Comparison of ENCODE assay signal across 8 mouse cellular contexts in genomic region chr9:116384176-116385076, GRCm38 (mm10).
A peak's percentile ranks its signal among the peaks of the same experiment; 100 is the strongest.
DNase-seq lines count a peak whose midpoint lies in the region; ATAC-seq and TF ChIP-seq lines count a peak whose summit lies in the region.

No protein-coding gene starts in this region.

- peak; percentile 87 for ATAC-seq in embryonic facial prominence, embryonic 15.5 days (ENCODE audit: insufficient number of reproducible peaks, low FRiP score, low TSS enrichment, low read depth)
- 0 out of 2 replicates have a peak, but pooled peaks have one; percentile 26 for ATAC-seq in heart, embryonic 11.5 days (replicated peaks; ENCODE audit: insufficient number of reproducible peaks, low FRiP score, low TSS enrichment)
- ATAC-seq in kidney, embryonic 14.5 days (ENCODE audit: low FRiP score, low TSS enrichment), result peak; percentile 67
- peak; percentile 81 for ATAC-seq in limb, embryonic 14.5 days (ENCODE audit: low FRiP score, low read depth)

- H3K9ac ChIP-seq in embryonic facial prominence, embryonic 15.5 days, result no peak overlapping the region
- H3K9ac ChIP-seq in heart, embryonic 11.5 days (ENCODE audit: low read depth, low read length), result 0 out of 2 replicates have a peak overlapping the region, but pooled peaks have one; percentile 6
- peak overlapping the region; percentile 32 for H3K9ac ChIP-seq in kidney, embryonic 14.5 days (ENCODE audit: low read depth, low read length)
- peak overlapping the region; percentile 49 for H3K9ac ChIP-seq in limb, embryonic 14.5 days (ENCODE audit: low read depth, low read length, severe bottlenecking)

- peak overlapping the region; percentile 22 for H3K4me3 ChIP-seq in embryonic facial prominence, embryonic 15.5 days (replicated peaks)
- H3K4me3 ChIP-seq in heart, embryonic 11.5 days (ENCODE audit: low read depth, low read length), result no peak overlapping the region
- peak overlapping the region; percentile 19; the same call in 1 of the 2 replicates for H3K4me3 ChIP-seq in kidney, embryonic 14.5 days (ENCODE audit: low read length)
- peak overlapping the region; percentile 22 for H3K4me3 ChIP-seq in limb, embryonic 14.5 days (replicated peaks; ENCODE audit: low read length)

- peak overlapping the region; percentile 92 for H3K27ac ChIP-seq in embryonic facial prominence, embryonic 15.5 days (replicated peaks)
- H3K27ac ChIP-seq in heart, embryonic 11.5 days (ENCODE audit: low read depth, low read length), result 0 out of 2 replicates have a peak overlapping the region, but pooled peaks have one; percentile 22
- H3K27ac ChIP-seq in kidney, embryonic 14.5 days (ENCODE audit: low read depth, low read length), result peak overlapping the region; percentile 81
- peak overlapping the region; percentile 98 for H3K27ac ChIP-seq in limb, embryonic 14.5 days (replicated peaks; ENCODE audit: low read depth, low read length)

- no peaks in the 10 kb centered on the region for H3K9me3 ChIP-seq in embryonic facial prominence, embryonic 15.5 days (replicated peaks)
- H3K9me3 ChIP-seq in heart, embryonic 11.5 days (replicated peaks; ENCODE audit: control insufficient read depth, low read length), result no peaks in the 10 kb centered on the region
- no peaks in the 10 kb centered on the region for H3K9me3 ChIP-seq in kidney, embryonic 14.5 days (ENCODE audit: control insufficient read depth, low read length)
- no peaks in the 10 kb centered on the region for H3K9me3 ChIP-seq in limb, embryonic 14.5 days (ENCODE audit: control insufficient read depth, low read length)

- TF ChIP-seq POLR2A in limb, embryonic 14.5 days (IDR thresholded peaks at IDR 0.05; ENCODE audit: borderline replicate concordance, extremely low read depth, insufficient read depth, insufficient read length), result no peak

- WGBS in embryonic facial prominence, embryonic 15.5 days, result 31% methylated on average over 21 of the region's 21 CpGs
- 58% methylated on average over 21 of the region's 21 CpGs for WGBS in heart, embryonic 11.5 days (ENCODE audit: insufficient replicate concordance)
- WGBS in kidney, embryonic 14.5 days, result 47% methylated on average over 21 of the region's 21 CpGs
- 17% methylated on average over 21 of the region's 21 CpGs for WGBS in limb, embryonic 14.5 days

- H3K27me3 ChIP-seq in embryonic facial prominence, embryonic 15.5 days, result no peaks in the 10 kb centered on the region
- H3K27me3 ChIP-seq in heart, embryonic 11.5 days (ENCODE audit: control insufficient read depth, insufficient read depth, low read length), result no peaks in the 10 kb centered on the region
- H3K27me3 ChIP-seq in kidney, embryonic 14.5 days (ENCODE audit: control insufficient read depth, insufficient read depth, low read length), result no peaks in the 10 kb centered on the region
- no peaks in the 10 kb centered on the region for H3K27me3 ChIP-seq in limb, embryonic 14.5 days (ENCODE audit: control insufficient read depth, insufficient read depth, low read length)

- peaks cover 22% of the 10 kb centered on the region for H3K4me1 ChIP-seq in embryonic facial prominence, embryonic 15.5 days
- peaks cover 9% of the 10 kb centered on the region for H3K4me1 ChIP-seq in heart, embryonic 11.5 days (ENCODE audit: control insufficient read depth, insufficient read depth, low read length)
- H3K4me1 ChIP-seq in kidney, embryonic 14.5 days (ENCODE audit: control insufficient read depth, insufficient read depth, low read length), result peaks cover 18% of the 10 kb centered on the region; the same call in 1 of the 2 replicates
- peaks cover 34% of the 10 kb centered on the region for H3K4me1 ChIP-seq in limb, embryonic 14.5 days (ENCODE audit: control insufficient read depth, insufficient read depth, low read length)

- H3K36me3 ChIP-seq in embryonic facial prominence, embryonic 15.5 days, result no peaks in the 10 kb centered on the region
- no peaks in the 10 kb centered on the region for H3K36me3 ChIP-seq in heart, embryonic 11.5 days (ENCODE audit: control insufficient read depth, insufficient read depth, low read length)
- H3K36me3 ChIP-seq in kidney, embryonic 14.5 days (ENCODE audit: control insufficient read depth, insufficient read depth, low read length), result no peaks in the 10 kb centered on the region
- H3K36me3 ChIP-seq in limb, embryonic 14.5 days (ENCODE audit: control insufficient read depth, insufficient read depth, low read length), result no peaks in the 10 kb centered on the region

- peak overlapping the region; percentile 50 for H3K4me2 ChIP-seq in embryonic facial prominence, embryonic 15.5 days (replicated peaks)
- H3K4me2 ChIP-seq in heart, embryonic 11.5 days, result peak overlapping the region; percentile 41
- peak overlapping the region; percentile 42 for H3K4me2 ChIP-seq in kidney, embryonic 14.5 days (replicated peaks; ENCODE audit: low read depth, low read length)
- H3K4me2 ChIP-seq in limb, embryonic 14.5 days (replicated peaks; ENCODE audit: low read depth, low read length, severe bottlenecking), result peak overlapping the region; percentile 57

- DNase-seq in cerebellum, postnatal 14 days, result peak; percentile 47 to 73
- DNase-seq in cerebellum, adult 9-11 months, result no peak
- peak; percentile 89 for DNase-seq in limb, embryonic 14.5 days (ENCODE audit: low spot score)
- peak; percentile 90 to 95 for DNase-seq in natural killer cell, adult 2 months (ENCODE audit: low spot score in 2 of 2)
- peak; percentile 29 for DNase-seq in telencephalon, adult 2 months (ENCODE audit: low read depth, low spot score)

Comparison
In these comparisons a context has a peak if more than half of its experiments do, and no peak if none do; other contexts are left out.
1. ATAC-seq: peak in every context shown above with its lines; median percentile 87 in embryonic facial prominence, embryonic 15.5 days; 81 in limb, embryonic 14.5 days; 67 in kidney, embryonic 14.5 days; 26 in heart, embryonic 11.5 days.
2. H3K27ac ChIP-seq: peak in every context shown above with its lines; median percentile 98 in limb, embryonic 14.5 days; 92 in embryonic facial prominence, embryonic 15.5 days; 81 in kidney, embryonic 14.5 days; 22 in heart, embryonic 11.5 days.